Mouse (Mus musculus) limb, embryonic 15.5 days (tissue): Measurements from ENCODE around the gene Spaar. TPM values are rescaled to one million over a fixed set of nuclear protein-coding genes. Genes with fewer than 3 reads are reported as not detected.

Source experiments
- ATAC-seq: fragments of 200-750 bp; cut with Nextera tagmentation; 2 replicates; pipeline ENCODE4 v1.8.0; 2017; ENCODE audit warnings: low read depth, moderate TSS enrichment; ENCODE audit not compliant: insufficient number of reproducible peaks, low FRiP score, low TSS enrichment
- H3K27ac ChIP-seq: fragments of 300-500 bp; sonication (generic); 2 replicates; pipeline ENCODE4 v1.5.1; 2015; ENCODE audit warnings: moderate library complexity, mild to moderate bottlenecking, inconsistent platforms
- H3K27me3 ChIP-seq: fragments of 300-500 bp; sonication (generic); 2 replicates; pipeline ENCODE4 v1.6.1; 2015; ENCODE audit warnings: inconsistent platforms
- H3K36me3 ChIP-seq: fragments of 300-500 bp; sonication (generic); 2 replicates; pipeline ENCODE4 v1.6.1; 2015; ENCODE audit warnings: inconsistent platforms
- H3K4me1 ChIP-seq: fragments of 300-500 bp; sonication (generic); 2 replicates; pipeline ENCODE4 v1.6.1; 2015; ENCODE audit warnings: inconsistent platforms
- H3K4me2 ChIP-seq: fragments of 300-500 bp; sonication (generic); 2 replicates; pipeline ENCODE4 v1.6.1; 2015; ENCODE audit warnings: mild to moderate bottlenecking, inconsistent platforms
- H3K4me3 ChIP-seq: fragments of 300-500 bp; sonication (generic); 2 replicates; pipeline ENCODE4 v1.5.1; 2015; ENCODE audit warnings: mild to moderate bottlenecking, inconsistent platforms
- H3K9ac ChIP-seq: fragments of 300-500 bp; sonication (generic); 2 replicates; pipeline ENCODE4 v1.6.1; 2015; ENCODE audit warnings: inconsistent platforms
- H3K9me3 ChIP-seq: fragments of 300-500 bp; sonication (generic); 2 replicates; pipeline ENCODE4 v1.6.1; 2016; ENCODE audit warnings: inconsistent platforms
- WGBS: fragments of 180-500 bp; shearing (Covaris S2); methylation state at CpG from one replicate; pipeline ENCODE4 v1.1.7; 2015; 5-methylcytosine and 5-hydroxymethylcytosine counted together
- polyA plus RNA-seq: library from polyadenylated mRNA; unstranded; fragments of >200 nt; fragmentation: Nextera tagmentation; extraction: Ambion mirVana; gene quantifications from 2 replicates; pipeline ENCODE4 v1.2.1, GENCODE M21; 2015

The Spaar gene
- polyA plus RNA-seq, 1 experiment from 2014 or later = 0.52 TPM

- Histone ChIP-seq H3K4me3 (no peak within 1 kb of the TSS), H3K4me2 (no peak within 1 kb of the TSS), H3K9me3 (no peaks in the 10 kb centered on the region), H3K27ac (no peak within 1 kb of the TSS), H3K36me3 (no peaks in the 10 kb centered on the region), H3K4me1 (peaks cover 11% of the 10 kb centered on the region), H3K27me3 (0 out of 2 replicates have a peak, but pooled peaks cover 5% of the 10 kb centered on the region), H3K9ac (no peak within 1 kb of the TSS)
- WGBS = 58% methylated on average over 6 of the region's 6 CpGs
- ATAC-seq = no peak
These were observed 20.0 kb upstream of the Spaar start, which contains the start of gene Olfr71 for GRCm38 (mm10) chr4:43709869-43710268. Gene Olfr71, minus strand, starts transcription at chr4:43710255.

GRCm38 (mm10) chr4:43711821-43712220 is 18.0 kb upstream of the Spaar start:
- Histone ChIP-seq H3K36me3 (no peaks in the 10 kb centered on the region), H3K4me2 (no peak overlapping the region), H3K4me3 (no peak overlapping the region), H3K9ac (no peak overlapping the region), H3K27ac (no peak overlapping the region), H3K27me3 (0 out of 2 replicates have a peak, but pooled peaks cover 5% of the 10 kb centered on the region), H3K4me1 (peaks cover 7% of the 10 kb centered on the region), H3K9me3 (no peaks in the 10 kb centered on the region)
- no peak for ATAC-seq
- WGBS = 2% methylated on average over 2 of the region's 2 CpGs

- Histone ChIP-seq H3K4me3 (no peak overlapping the region), H3K27ac (peak overlapping the region; percentile 57), H3K27me3 (no peaks in the 10 kb centered on the region), H3K4me1 (peaks cover 7% of the 10 kb centered on the region), H3K4me2 (no peak overlapping the region), H3K36me3 (no peaks in the 10 kb centered on the region), H3K9me3 (no peaks in the 10 kb centered on the region), H3K9ac (no peak overlapping the region)
- ATAC-seq = no peak
- 32% methylated on average over 7 of the region's 7 CpGs for WGBS
These were observed 16.1 kb upstream of the Spaar start for GRCm38 (mm10) chr4:43713652-43714219.

GRCm38 (mm10) chr4:43720491-43721228 is 9.2 kb upstream of the Spaar start:
- WGBS = 44% methylated on average over 12 of the region's 16 CpGs
- Histone ChIP-seq H3K9me3 (no peaks in the 10 kb centered on the region), H3K4me2 (no peak overlapping the region), H3K36me3 (no peaks in the 10 kb centered on the region), H3K4me1 (no peaks in the 10 kb centered on the region), H3K27me3 (no peaks in the 10 kb centered on the region), H3K9ac (no peak overlapping the region), H3K27ac (no peak overlapping the region), H3K4me3 (no peak overlapping the region)
- ATAC-seq = no peak

GRCm38 (mm10) chr4:43722191-43722590 is 7.6 kb upstream of the Spaar start:
- Histone ChIP-seq H3K36me3 (no peaks in the 10 kb centered on the region), H3K4me1 (peaks cover 14% of the 10 kb centered on the region), H3K4me2 (no peak overlapping the region), H3K4me3 (no peak overlapping the region), H3K27me3 (no peaks in the 10 kb centered on the region), H3K27ac (no peak overlapping the region), H3K9ac (no peak overlapping the region), H3K9me3 (no peaks in the 10 kb centered on the region)
- WGBS = 82% methylated on average over 4 of the region's 4 CpGs
- no peak for ATAC-seq

GRCm38 (mm10) chr4:43724764-43725163 is 5.1 kb upstream of the Spaar start:
- H3K9ac ChIP-seq = no peak overlapping the region
- H3K4me2 ChIP-seq = no peak overlapping the region
- H3K4me3 ChIP-seq = no peak overlapping the region
- no peak for ATAC-seq
- H3K9me3 ChIP-seq = no peaks in the 10 kb centered on the region
- H3K4me1 ChIP-seq = peaks cover 36% of the 10 kb centered on the region
- WGBS = 21% methylated on average over 1 of the region's 1 CpGs
- no peaks in the 10 kb centered on the region for H3K36me3 ChIP-seq
- H3K27ac ChIP-seq = no peak overlapping the region
- H3K27me3 ChIP-seq = no peaks in the 10 kb centered on the region

GRCm38 (mm10) chr4:43726228-43726993 is 3.4 kb upstream of the Spaar start:
- H3K27ac ChIP-seq = peak overlapping the region; percentile 64
- no peaks in the 10 kb centered on the region for H3K9me3 ChIP-seq
- ATAC-seq = no peak
- 0 out of 2 replicates have a peak overlapping the region, but pooled peaks have one; percentile 7 for H3K9ac ChIP-seq
- no peak overlapping the region for H3K4me2 ChIP-seq
- H3K27me3 ChIP-seq = no peaks in the 10 kb centered on the region
- WGBS = 65% methylated on average over 12 of the region's 12 CpGs
- H3K4me1 ChIP-seq = peaks cover 51% of the 10 kb centered on the region
- H3K36me3 ChIP-seq = no peaks in the 10 kb centered on the region
- no peak overlapping the region for H3K4me3 ChIP-seq

GRCm38 (mm10) chr4:43726995-43727394 is 2.8 kb upstream of the Spaar start, which contains the start of gene Hrct1:
Gene Hrct1, plus strand, starts transcription at chr4:43727188.
- Histone ChIP-seq H3K9me3 (no peaks in the 10 kb centered on the region), H3K36me3 (no peaks in the 10 kb centered on the region), H3K9ac (0 out of 2 replicates have a peak within 1 kb of the TSS, but pooled peaks have one; percentile 7), H3K27me3 (no peaks in the 10 kb centered on the region), H3K27ac (peak within 1 kb of the TSS; percentile 64), H3K4me3 (no peak within 1 kb of the TSS), H3K4me2 (no peak within 1 kb of the TSS), H3K4me1 (peaks cover 52% of the 10 kb centered on the region)
- 13% methylated on average over 3 of the region's 3 CpGs for WGBS
- peak; percentile 81 for ATAC-seq

- H3K36me3 ChIP-seq = no peaks in the 10 kb centered on the region
- H3K9ac ChIP-seq = no peak overlapping the region
- peaks cover 60% of the 10 kb centered on the region for H3K4me1 ChIP-seq
- no peak for ATAC-seq
- H3K4me2 ChIP-seq = no peak overlapping the region
- no peak overlapping the region for H3K4me3 ChIP-seq
- 62% methylated on average over 7 of the region's 7 CpGs for WGBS
- no peaks in the 10 kb centered on the region for H3K9me3 ChIP-seq
- peak overlapping the region; percentile 64 for H3K27ac ChIP-seq
- H3K27me3 ChIP-seq = no peaks in the 10 kb centered on the region
These were observed 1.9 kb upstream of the Spaar start for GRCm38 (mm10) chr4:43727718-43728575.

GRCm38 (mm10) chr4:43728576-43728954 is 1.3 kb upstream of the Spaar start:
- 27% methylated on average over 4 of the region's 5 CpGs for WGBS
- no peak overlapping the region for H3K9ac ChIP-seq
- no peaks in the 10 kb centered on the region for H3K27me3 ChIP-seq

GRCm38 (mm10) chr4:43729126-43729525 is 708 bp upstream of the Spaar start:
- H3K4me2 ChIP-seq = no peak overlapping the region
- WGBS = 61% methylated on average over 3 of the region's 3 CpGs
- H3K36me3 ChIP-seq = no peaks in the 10 kb centered on the region
- no peak overlapping the region for H3K4me3 ChIP-seq
- no peak overlapping the region for H3K9ac ChIP-seq
- ATAC-seq = no peak
- peak overlapping the region; percentile 64; the same call in 1 of the 2 replicates for H3K27ac ChIP-seq
- H3K9me3 ChIP-seq = no peaks in the 10 kb centered on the region
- H3K4me1 ChIP-seq = peaks cover 65% of the 10 kb centered on the region
- H3K27me3 ChIP-seq = no peaks in the 10 kb centered on the region

More at GRCm38 (mm10) chr4:43728576-43728954, 1.3 kb upstream of the Spaar start:
- Histone ChIP-seq H3K27ac (peak overlapping the region; percentile 64), H3K4me3 (no peak overlapping the region), H3K4me2 (no peak overlapping the region), H3K36me3 (no peaks in the 10 kb centered on the region), H3K9me3 (no peaks in the 10 kb centered on the region), H3K4me1 (peaks cover 65% of the 10 kb centered on the region)
- ATAC-seq = no peak
